Mouse (Mus musculus) hindbrain, embryonic 16.5 days (tissue): ENCODE measurements at regions not wholly inside any gene's neighbourhood (a gene's known extent, or its start where the extent isn't known, plus 50 kb on each side); places are given as distances from the start of the nearest gene placed in this dataset.

Source experiments
- ATAC-seq: fragments of 200-750 bp; cut with Nextera tagmentation; 2 replicates; pipeline ENCODE4 v1.8.0; 2017; ENCODE audit warnings: moderate TSS enrichment, moderate library complexity
- H3K27ac ChIP-seq: fragments of 300-500 bp; sonication (generic); 2 replicates; pipeline ENCODE4 v1.5.1; 2014; ENCODE audit warnings: low read depth, mild to moderate bottlenecking, control low read depth, low read length, moderate library complexity
- H3K27me3 ChIP-seq: fragments of 300-500 bp; sonication (generic); replicated peaks from 2 replicates; pipeline ENCODE4 v1.6.1; 2014; ENCODE audit warnings: low read length; ENCODE audit not compliant: control insufficient read depth, insufficient read depth
- H3K36me3 ChIP-seq: fragments of 300-500 bp; sonication (generic); 2 replicates; pipeline ENCODE4 v1.6.1; 2014; ENCODE audit warnings: mild to moderate bottlenecking, low read length, moderate library complexity, mixed read lengths; ENCODE audit not compliant: control insufficient read depth, insufficient read depth
- H3K4me1 ChIP-seq: fragments of 300-500 bp; sonication (generic); 2 replicates; pipeline ENCODE4 v1.6.1; 2014; ENCODE audit warnings: low read depth, low read length; ENCODE audit not compliant: control insufficient read depth, insufficient read depth
- H3K4me2 ChIP-seq: fragments of 300-500 bp; sonication (generic); 2 replicates; pipeline ENCODE4 v1.6.1; 2014; ENCODE audit warnings: mild to moderate bottlenecking, low read length, control low read depth, moderate library complexity
- H3K4me3 ChIP-seq: fragments of 300-500 bp; sonication (generic); 2 replicates; pipeline ENCODE4 v1.5.1; 2014; ENCODE audit warnings: mild to moderate bottlenecking, low read length, control low read depth, moderate library complexity
- H3K9ac ChIP-seq: fragments of 300-500 bp; sonication (generic); 2 replicates; pipeline ENCODE4 v1.6.1; 2014; ENCODE audit warnings: low read depth, mild to moderate bottlenecking, control low read depth, low read length, moderate library complexity
- H3K9me3 ChIP-seq: fragments of 300-500 bp; sonication (generic); 2 replicates; pipeline ENCODE4 v1.6.1; 2014; ENCODE audit warnings: mild to moderate bottlenecking, low read length, moderate library complexity; ENCODE audit not compliant: control insufficient read depth
- WGBS: fragments of 180-500 bp; shearing (Covaris S2); extraction: QIAGEN DNeasy Blood & Tissue Kit; methylation state at CpG from one replicate; pipeline ENCODE4 v1.1.7; 2014; 5-methylcytosine and 5-hydroxymethylcytosine counted together

- Histone ChIP-seq H3K4me2 (no peak overlapping the region), H3K4me1 (no peaks in the 10 kb centered on the region), H3K27ac (no peak overlapping the region), H3K4me3 (no peak overlapping the region), H3K36me3 (no peaks in the 10 kb centered on the region), H3K9ac (no peak overlapping the region), H3K27me3 (no peaks in the 10 kb centered on the region), H3K9me3 (no peaks in the 10 kb centered on the region)
- 90% methylated on average over 5 of the region's 5 CpGs for WGBS
- no peak for ATAC-seq
Observed at GRCm38 (mm10) chr1:56327381-56327780, 309.9 kb downstream of the Hsfy2 start.

- H3K4me1 ChIP-seq, result no peaks in the 10 kb centered on the region
- H3K36me3 ChIP-seq, result no peaks in the 10 kb centered on the region
- H3K27me3 ChIP-seq, result no peaks in the 10 kb centered on the region
- ATAC-seq, result no peak
- no peak overlapping the region for H3K27ac ChIP-seq
- no peak overlapping the region for H3K9ac ChIP-seq
- H3K9me3 ChIP-seq, result no peaks in the 10 kb centered on the region
- no peak overlapping the region for H3K4me2 ChIP-seq
- 81% methylated on average over 3 of the region's 3 CpGs for WGBS
- no peak overlapping the region for H3K4me3 ChIP-seq
Observed at GRCm38 (mm10) chr1:56308586-56308985, 328.6 kb downstream of the Hsfy2 start.

- no peaks in the 10 kb centered on the region for H3K4me1 ChIP-seq
- no peaks in the 10 kb centered on the region for H3K36me3 ChIP-seq
- no peak overlapping the region for H3K4me2 ChIP-seq
- no peak for ATAC-seq
- no peaks in the 10 kb centered on the region for H3K27me3 ChIP-seq
- WGBS, result 72% methylated on average over 2 of the region's 2 CpGs
- no peak overlapping the region for H3K9ac ChIP-seq
- H3K9me3 ChIP-seq, result no peaks in the 10 kb centered on the region
- no peak overlapping the region for H3K27ac ChIP-seq
- no peak overlapping the region for H3K4me3 ChIP-seq
Observed at GRCm38 (mm10) chr1:56294391-56294790, 342.8 kb downstream of the Hsfy2 start.

- H3K4me1 ChIP-seq, result no peaks in the 10 kb centered on the region
- H3K9ac ChIP-seq, result no peak overlapping the region
- peak; percentile 79; the same call in 1 of the 2 replicates for ATAC-seq
- WGBS, result 54% methylated on average over 1 of the region's 1 CpGs
- H3K4me3 ChIP-seq, result no peak overlapping the region
- H3K36me3 ChIP-seq, result no peaks in the 10 kb centered on the region
- H3K9me3 ChIP-seq, result no peaks in the 10 kb centered on the region
- no peaks in the 10 kb centered on the region for H3K27me3 ChIP-seq
- H3K27ac ChIP-seq, result no peak overlapping the region
- no peak overlapping the region for H3K4me2 ChIP-seq
Observed at GRCm38 (mm10) chr1:56289748-56290147, 347.5 kb downstream of the Hsfy2 start.

- Histone ChIP-seq H3K4me2 (no peak overlapping the region), H3K4me3 (no peak overlapping the region), H3K9me3 (no peaks in the 10 kb centered on the region), H3K27ac (no peak overlapping the region), H3K36me3 (no peaks in the 10 kb centered on the region), H3K4me1 (no peaks in the 10 kb centered on the region), H3K9ac (no peak overlapping the region), H3K27me3 (no peaks in the 10 kb centered on the region)
- 70% methylated on average over 12 of the region's 12 CpGs for WGBS
- no peak for ATAC-seq
Observed at GRCm38 (mm10) chr1:56286386-56287045, 350.7 kb downstream of the Hsfy2 start.

- Histone ChIP-seq H3K27ac (no peak overlapping the region), H3K27me3 (no peaks in the 10 kb centered on the region), H3K4me3 (no peak overlapping the region), H3K9me3 (no peaks in the 10 kb centered on the region), H3K4me2 (no peak overlapping the region), H3K4me1 (no peaks in the 10 kb centered on the region), H3K36me3 (no peaks in the 10 kb centered on the region), H3K9ac (no peak overlapping the region)
- no peak for ATAC-seq
- WGBS, result 60% methylated on average over 2 of the region's 2 CpGs
Observed at GRCm38 (mm10) chr1:56261708-56262107, 375.5 kb downstream of the Hsfy2 start.

GRCm38 (mm10) chr1:56260759-56261158, 376.5 kb downstream of the Hsfy2 start:
- WGBS, result 75% methylated on average over 2 of the region's 2 CpGs
- ATAC-seq, result no peak
- H3K9me3 ChIP-seq, result no peaks in the 10 kb centered on the region
- H3K4me1 ChIP-seq, result no peaks in the 10 kb centered on the region
- H3K27me3 ChIP-seq, result no peaks in the 10 kb centered on the region
- H3K9ac ChIP-seq, result no peak overlapping the region
- no peaks in the 10 kb centered on the region for H3K36me3 ChIP-seq
- no peak overlapping the region for H3K4me3 ChIP-seq
- no peak overlapping the region for H3K27ac ChIP-seq
- no peak overlapping the region for H3K4me2 ChIP-seq

- 88% methylated on average over 5 of the region's 5 CpGs for WGBS
- no peaks in the 10 kb centered on the region for H3K9me3 ChIP-seq
- H3K27ac ChIP-seq, result no peak overlapping the region
- H3K27me3 ChIP-seq, result no peaks in the 10 kb centered on the region
- no peaks in the 10 kb centered on the region for H3K36me3 ChIP-seq
- no peak for ATAC-seq
- H3K4me3 ChIP-seq, result no peak overlapping the region
- no peak overlapping the region for H3K4me2 ChIP-seq
- H3K4me1 ChIP-seq, result no peaks in the 10 kb centered on the region
- H3K9ac ChIP-seq, result no peak overlapping the region
Observed at GRCm38 (mm10) chr1:56256839-56257490, 380.3 kb downstream of the Hsfy2 start.

- H3K36me3 ChIP-seq, result no peaks in the 10 kb centered on the region
- WGBS, result 84% methylated on average over 6 of the region's 6 CpGs
- no peak overlapping the region for H3K4me3 ChIP-seq
- H3K9me3 ChIP-seq, result no peaks in the 10 kb centered on the region
- no peaks in the 10 kb centered on the region for H3K27me3 ChIP-seq
- H3K27ac ChIP-seq, result no peak overlapping the region
- no peaks in the 10 kb centered on the region for H3K4me1 ChIP-seq
- no peak for ATAC-seq
- no peak overlapping the region for H3K9ac ChIP-seq
- H3K4me2 ChIP-seq, result no peak overlapping the region
Observed at GRCm38 (mm10) chr1:56239686-56240085, 397.5 kb downstream of the Hsfy2 start.
